Mouse (Mus musculus) midbrain, embryonic 14.5 days (tissue): Measurements from ENCODE around the gene Pcbp3. TPM values are rescaled to one million over a fixed set of nuclear protein-coding genes. Genes with fewer than 3 reads are reported as not detected.

ENCODE experiments used
- ATAC-seq: fragments of 200-750 bp; cut with Nextera tagmentation; 2 replicates; pipeline ENCODE4 v1.8.0; 2017; ENCODE audit warnings: moderate number of reproducible peaks, moderate library complexity; ENCODE audit not compliant: low FRiP score, low TSS enrichment
- DNase-seq: peaks from one replicate; pipeline ENCODE4 v3.0.0-alpha.2; 2015
- H3K27ac ChIP-seq: fragments of 300-500 bp; sonication (generic); replicated peaks from 2 replicates; pipeline ENCODE4 v1.5.1; 2014; ENCODE audit warnings: mild to moderate bottlenecking, low read depth, low read length, moderate library complexity
- H3K27me3 ChIP-seq: fragments of 300-500 bp; sonication (generic); 2 replicates; pipeline ENCODE4 v1.6.1; 2014; ENCODE audit warnings: low read length, control low read depth, mixed read lengths; ENCODE audit not compliant: control insufficient read depth, insufficient read depth
- H3K36me3 ChIP-seq: fragments of 300-500 bp; sonication (generic); 2 replicates; pipeline ENCODE4 v1.6.1; 2014; ENCODE audit warnings: low read length, control low read depth; ENCODE audit not compliant: control insufficient read depth, insufficient read depth
- H3K4me1 ChIP-seq: fragments of 300-500 bp; sonication (generic); 2 replicates; pipeline ENCODE4 v1.6.1; 2014; ENCODE audit warnings: mild to moderate bottlenecking, antibody characterized with exemption, low read length, control low read depth; ENCODE audit not compliant: control insufficient read depth, insufficient read depth
- H3K4me2 ChIP-seq: fragments of 300-500 bp; sonication (generic); 2 replicates; pipeline ENCODE4 v1.6.1; 2014; ENCODE audit warnings: mild to moderate bottlenecking, low read length, moderate library complexity
- H3K4me3 ChIP-seq: fragments of 300-500 bp; sonication (generic); replicated peaks from 2 replicates; pipeline ENCODE4 v1.5.1; 2014; ENCODE audit warnings: low read depth, low read length
- H3K9ac ChIP-seq: fragments of 300-500 bp; sonication (generic); replicated peaks from 2 replicates; pipeline ENCODE4 v1.6.1; 2014; ENCODE audit warnings: mild to moderate bottlenecking, low read length, moderate library complexity
- H3K9me3 ChIP-seq: fragments of 300-500 bp; sonication (generic); 2 replicates; pipeline ENCODE4 v1.6.1; 2016; ENCODE audit warnings: low read length, control low read depth, mixed read lengths; ENCODE audit not compliant: control insufficient read depth
- WGBS: fragments of 180-500 bp; shearing (Covaris S2); extraction: QIAGEN DNeasy Blood & Tissue Kit; methylation state at CpG from one replicate; pipeline ENCODE4 v1.1.7; 2014; 5-methylcytosine and 5-hydroxymethylcytosine counted together
- polyA plus RNA-seq: library from polyadenylated mRNA; unstranded; fragments of >200 nt; fragmentation: Nextera tagmentation; extraction: Ambion mirVana; gene quantifications from 2 replicates; pipeline ENCODE4 v1.2.1, GENCODE M21; 2014

The Pcbp3 gene
- polyA plus RNA-seq, 1 experiment from 2014 or later, result 37.3 TPM

GRCm38 (mm10) chr10:76831915-76832314 is 129.8 kb downstream of the Pcbp3 start:
- H3K36me3 ChIP-seq, result no peaks in the 10 kb centered on the region
- H3K9ac ChIP-seq, result no peak overlapping the region
- 94% methylated on average over 2 of the region's 2 CpGs for WGBS
- no peak overlapping the region for H3K4me2 ChIP-seq
- no peaks in the 10 kb centered on the region for H3K27me3 ChIP-seq
- no peak overlapping the region for H3K27ac ChIP-seq
- no peaks in the 10 kb centered on the region for H3K4me1 ChIP-seq
- no peaks in the 10 kb centered on the region for H3K9me3 ChIP-seq
- DNase-seq (no peak), ATAC-seq (no peak)
- H3K4me3 ChIP-seq, result no peak overlapping the region

GRCm38 (mm10) chr10:76831151-76831550 is 130.5 kb downstream of the Pcbp3 start:
- no peak overlapping the region for H3K4me2 ChIP-seq
- WGBS, result 21% methylated on average over 1 of the region's 1 CpGs
- DNase-seq, result no peak
- no peak overlapping the region for H3K9ac ChIP-seq
- no peak for ATAC-seq
- no peaks in the 10 kb centered on the region for H3K9me3 ChIP-seq
- H3K27ac ChIP-seq, result no peak overlapping the region
- H3K4me1 ChIP-seq, result no peaks in the 10 kb centered on the region
- H3K36me3 ChIP-seq, result no peaks in the 10 kb centered on the region
- H3K27me3 ChIP-seq, result no peaks in the 10 kb centered on the region
- H3K4me3 ChIP-seq, result no peak overlapping the region

- DNase-seq, result no peak
- Histone ChIP-seq H3K4me3 (no peak overlapping the region), H3K36me3 (no peaks in the 10 kb centered on the region), H3K27ac (no peak overlapping the region), H3K4me1 (no peaks in the 10 kb centered on the region), H3K9me3 (no peaks in the 10 kb centered on the region), H3K9ac (no peak overlapping the region), H3K27me3 (no peaks in the 10 kb centered on the region), H3K4me2 (no peak overlapping the region)
- WGBS, result 99% methylated on average over 4 of the region's 4 CpGs
- ATAC-seq, result no peak
Observed at GRCm38 (mm10) chr10:76828936-76829335, 132.8 kb downstream of the Pcbp3 start.

GRCm38 (mm10) chr10:76822698-76823097 is 139.0 kb downstream of the Pcbp3 start:
- H3K9me3 ChIP-seq, result no peaks in the 10 kb centered on the region
- no peaks in the 10 kb centered on the region for H3K36me3 ChIP-seq
- H3K4me2 ChIP-seq, result no peak overlapping the region
- H3K27ac ChIP-seq, result no peak overlapping the region
- ATAC-seq (no peak), DNase-seq (no peak)
- H3K9ac ChIP-seq, result no peak overlapping the region
- no peak overlapping the region for H3K4me3 ChIP-seq
- 0 out of 2 replicates have a peak, but pooled peaks cover 7% of the 10 kb centered on the region for H3K4me1 ChIP-seq
- H3K27me3 ChIP-seq, result no peaks in the 10 kb centered on the region
- WGBS, result 84% methylated on average over 8 of the region's 8 CpGs

- H3K4me1 ChIP-seq, result peaks cover 24% of the 10 kb centered on the region
- 67% methylated on average over 2 of the region's 2 CpGs for WGBS
- no peak overlapping the region for H3K9ac ChIP-seq
- no peak overlapping the region for H3K27ac ChIP-seq
- no peak overlapping the region for H3K4me2 ChIP-seq
- H3K27me3 ChIP-seq, result no peaks in the 10 kb centered on the region
- ATAC-seq, result no peak
- no peak for DNase-seq
- no peak overlapping the region for H3K4me3 ChIP-seq
- H3K36me3 ChIP-seq, result no peaks in the 10 kb centered on the region
- H3K9me3 ChIP-seq, result no peaks in the 10 kb centered on the region
Observed at GRCm38 (mm10) chr10:76819321-76819720, 142.4 kb downstream of the Pcbp3 start.

- Histone ChIP-seq H3K27me3 (no peaks in the 10 kb centered on the region), H3K9ac (no peak overlapping the region), H3K9me3 (no peaks in the 10 kb centered on the region), H3K4me2 (no peak overlapping the region), H3K4me3 (no peak overlapping the region), H3K27ac (no peak overlapping the region), H3K4me1 (peaks cover 24% of the 10 kb centered on the region), H3K36me3 (no peaks in the 10 kb centered on the region)
- WGBS, result 89% methylated on average over 2 of the region's 2 CpGs
- no peak for DNase-seq
- ATAC-seq, result no peak
Observed at GRCm38 (mm10) chr10:76818337-76818736, 143.3 kb downstream of the Pcbp3 start.

- H3K4me3 ChIP-seq, result no peak overlapping the region
- DNase-seq (no peak), ATAC-seq (no peak)
- H3K27ac ChIP-seq, result no peak overlapping the region
- WGBS, result 78% methylated on average over 1 of the region's 1 CpGs
- H3K9me3 ChIP-seq, result no peaks in the 10 kb centered on the region
- no peak overlapping the region for H3K4me2 ChIP-seq
- H3K27me3 ChIP-seq, result no peaks in the 10 kb centered on the region
- H3K4me1 ChIP-seq, result peaks cover 24% of the 10 kb centered on the region
- H3K36me3 ChIP-seq, result no peaks in the 10 kb centered on the region
- no peak overlapping the region for H3K9ac ChIP-seq
Observed at GRCm38 (mm10) chr10:76816930-76817329, 144.8 kb downstream of the Pcbp3 start.

- H3K4me1 ChIP-seq, result peaks cover 24% of the 10 kb centered on the region
- 12% methylated on average over 7 of the region's 7 CpGs for WGBS
- DNase-seq, result peak; percentile 65
- no peak overlapping the region for H3K4me3 ChIP-seq
- peak overlapping the region; percentile 64 for H3K27ac ChIP-seq
- H3K27me3 ChIP-seq, result no peaks in the 10 kb centered on the region
- peak; percentile 58; the same call in 1 of the 2 replicates for ATAC-seq
- H3K9ac ChIP-seq, result no peak overlapping the region
- H3K36me3 ChIP-seq, result no peaks in the 10 kb centered on the region
- no peak overlapping the region for H3K4me2 ChIP-seq
- H3K9me3 ChIP-seq, result no peaks in the 10 kb centered on the region
Observed at GRCm38 (mm10) chr10:76816436-76816835, 145.3 kb downstream of the Pcbp3 start.

- no peak for ATAC-seq
- 25% methylated on average over 4 of the region's 4 CpGs for WGBS
- Histone ChIP-seq H3K4me2 (no peak overlapping the region), H3K9me3 (no peaks in the 10 kb centered on the region), H3K9ac (no peak overlapping the region), H3K27me3 (no peaks in the 10 kb centered on the region), H3K4me3 (no peak overlapping the region), H3K27ac (peak overlapping the region; percentile 27), H3K4me1 (peaks cover 27% of the 10 kb centered on the region), H3K36me3 (no peaks in the 10 kb centered on the region)
- peak; percentile 24 for DNase-seq
Observed at GRCm38 (mm10) chr10:76815481-76815880, 146.2 kb downstream of the Pcbp3 start.
